Mouse (Mus musculus): ENCODE data around the gene Togaram1. TPM values are rescaled to one million over a fixed set of nuclear protein-coding genes. Genes with fewer than 3 reads are reported as not detected.

Togaram1 gene
- polyA plus RNA-seq, 2 experiments from 2014 or later = 12.7 to 13.2 TPM

- no peak for ATAC-seq
Measured at GRCm38 (mm10) chr12:65058203-65058602, 92.6 kb downstream of the Togaram1 start.

- peak; percentile 13 for ATAC-seq
Measured at GRCm38 (mm10) chr12:65061082-65061481, 95.5 kb downstream of the Togaram1 start.

GRCm38 (mm10) chr12:65065241-65065640 is 99.6 kb downstream of the Togaram1 start:
- ATAC-seq = peak; percentile 98

- ATAC-seq = no peak
Measured at GRCm38 (mm10) chr12:65066234-65066633, 100.6 kb downstream of the Togaram1 start.

GRCm38 (mm10) chr12:65068409-65068808 is 102.8 kb downstream of the Togaram1 start:
- no peak for ATAC-seq

Other genes starting within 250 kb of the Togaram1 start
- under 1 TPM in 1 of 2 experiments, not detected in 1; 0.54 TPM for gene Gm527, start 47.9 kb upstream of the Togaram1 start, polyA plus RNA-seq (2017; shearing (Covaris generic))
- 10 to 100 TPM; 20.1 to 26.2 TPM for gene Klhl28, start 270 bp upstream of the Togaram1 start, polyA plus RNA-seq (2017; shearing (Covaris generic))
- gene Prpf39, start 70.5 kb downstream of the Togaram1 start, polyA plus RNA-seq (2017; shearing (Covaris generic)) = 10 to 100 TPM; 77.3 to 77.5 TPM
- 100 to 1,000 TPM; 259 to 332 TPM for gene Fkbp3, start 108.2 kb downstream of the Togaram1 start, polyA plus RNA-seq (2017; shearing (Covaris generic))
- gene Fancm, start 109.8 kb downstream of the Togaram1 start, polyA plus RNA-seq (2017; shearing (Covaris generic)) = 1 to 10 TPM; 3.5 to 7.4 TPM
- 10 to 100 TPM; 10.8 to 12.4 TPM for gene Mis18bp1, start 206.8 kb downstream of the Togaram1 start, polyA plus RNA-seq (2017; shearing (Covaris generic))